Mouse (Mus musculus) liver, embryonic 12.5 days (tissue): ENCODE measurements around the gene Ptprg. TPM values are rescaled to one million over a fixed set of nuclear protein-coding genes. Genes with fewer than 3 reads are reported as not detected.
A peak's percentile ranks its signal among the peaks of the same experiment; 100 is the strongest.

Experiments
- ATAC-seq: fragments of 200-750 bp; cut with Nextera tagmentation; 2 replicates; pipeline ENCODE4 v1.8.0; 2017; ENCODE audit warnings: moderate number of reproducible peaks, mild to moderate bottlenecking, moderate library complexity
- H3K27ac ChIP-seq: fragments of 300-500 bp; sonication (generic); 2 replicates; pipeline ENCODE4 v1.5.1; 2016; ENCODE audit warnings: mild to moderate bottlenecking
- H3K27me3 ChIP-seq: fragments of 300-500 bp; sonication (generic); replicated peaks from 2 replicates; pipeline ENCODE4 v1.6.1; 2016; ENCODE audit warnings: mild to moderate bottlenecking, moderate library complexity
- H3K36me3 ChIP-seq: fragments of 300-500 bp; sonication (generic); 2 replicates; pipeline ENCODE4 v1.6.1; 2016; ENCODE audit warnings: mild to moderate bottlenecking, moderate library complexity
- H3K4me1 ChIP-seq: fragments of 300-500 bp; sonication (generic); 2 replicates; pipeline ENCODE4 v1.6.1; 2016
- H3K4me2 ChIP-seq: fragments of 300-500 bp; sonication (generic); 2 replicates; pipeline ENCODE4 v1.6.1; 2016; ENCODE audit warnings: mild to moderate bottlenecking, moderate library complexity
- H3K4me3 ChIP-seq: fragments of 300-500 bp; sonication (generic); 2 replicates; pipeline ENCODE4 v1.5.1; 2016; ENCODE audit warnings: mild to moderate bottlenecking, moderate library complexity
- H3K9ac ChIP-seq: fragments of 300-500 bp; sonication (generic); 2 replicates; pipeline ENCODE4 v1.6.1; 2016; ENCODE audit warnings: mild to moderate bottlenecking, moderate library complexity
- H3K9me3 ChIP-seq: fragments of 300-500 bp; sonication (generic); replicated peaks from 2 replicates; pipeline ENCODE4 v1.6.1; 2016; ENCODE audit warnings: mild to moderate bottlenecking, moderate library complexity
- WGBS: fragments of 180-500 bp; shearing (Covaris S2); methylation state at CpG from one replicate; pipeline ENCODE4 v1.1.7; 2016; ENCODE audit not compliant: insufficient replicate concordance; 5-methylcytosine and 5-hydroxymethylcytosine counted together
- polyA plus RNA-seq: library from polyadenylated mRNA; unstranded; fragments of >200 nt; fragmentation: Nextera tagmentation; extraction: Ambion mirVana; gene quantifications from 2 replicates; pipeline ENCODE4 v1.2.1, GENCODE M21; 2016

Gene Ptprg
- polyA plus RNA-seq, 1 experiment from 2014 or later, result 4.8 TPM

GRCm38 (mm10) chr14:12084076-12084475 lies 530.7 kb downstream of the Ptprg start:
- 66% methylated on average over 4 of the region's 4 CpGs for WGBS
- no peaks in the 10 kb centered on the region for H3K9me3 ChIP-seq
- H3K27me3 ChIP-seq, result no peaks in the 10 kb centered on the region
- no peak for ATAC-seq
- no peak overlapping the region for H3K27ac ChIP-seq
- no peaks in the 10 kb centered on the region for H3K4me1 ChIP-seq
- H3K4me3 ChIP-seq, result no peak overlapping the region
- H3K9ac ChIP-seq, result no peak overlapping the region
- no peaks in the 10 kb centered on the region for H3K36me3 ChIP-seq
- no peak overlapping the region for H3K4me2 ChIP-seq

GRCm38 (mm10) chr14:12085078-12085477 lies 531.7 kb downstream of the Ptprg start:
- no peaks in the 10 kb centered on the region for H3K27me3 ChIP-seq
- no peak overlapping the region for H3K4me3 ChIP-seq
- H3K36me3 ChIP-seq, result no peaks in the 10 kb centered on the region
- ATAC-seq, result no peak
- H3K4me2 ChIP-seq, result no peak overlapping the region
- no peaks in the 10 kb centered on the region for H3K9me3 ChIP-seq
- no peaks in the 10 kb centered on the region for H3K4me1 ChIP-seq
- no peak overlapping the region for H3K27ac ChIP-seq
- WGBS, result 57% methylated on average over 4 of the region's 4 CpGs
- H3K9ac ChIP-seq, result no peak overlapping the region

- Histone ChIP-seq H3K4me1 (no peaks in the 10 kb centered on the region), H3K4me3 (no peak overlapping the region), H3K27me3 (no peaks in the 10 kb centered on the region), H3K9ac (no peak overlapping the region), H3K27ac (no peak overlapping the region), H3K9me3 (no peaks in the 10 kb centered on the region), H3K4me2 (no peak overlapping the region), H3K36me3 (no peaks in the 10 kb centered on the region)
- ATAC-seq, result no peak
- 63% methylated on average over 5 of the region's 5 CpGs for WGBS
These were observed 532.8 kb downstream of the Ptprg start for GRCm38 (mm10) chr14:12086167-12086566.

GRCm38 (mm10) chr14:12089954-12090353 lies 536.6 kb downstream of the Ptprg start:
- no peak overlapping the region for H3K9ac ChIP-seq
- no peak overlapping the region for H3K4me2 ChIP-seq
- H3K4me3 ChIP-seq, result no peak overlapping the region
- ATAC-seq, result no peak
- no peaks in the 10 kb centered on the region for H3K9me3 ChIP-seq
- no peaks in the 10 kb centered on the region for H3K4me1 ChIP-seq
- H3K27me3 ChIP-seq, result no peaks in the 10 kb centered on the region
- H3K27ac ChIP-seq, result no peak overlapping the region
- H3K36me3 ChIP-seq, result no peaks in the 10 kb centered on the region

- Histone ChIP-seq H3K4me2 (no peak overlapping the region), H3K4me1 (no peaks in the 10 kb centered on the region), H3K9ac (no peak overlapping the region), H3K4me3 (no peak overlapping the region), H3K27ac (no peak overlapping the region), H3K36me3 (no peaks in the 10 kb centered on the region), H3K9me3 (no peaks in the 10 kb centered on the region), H3K27me3 (no peaks in the 10 kb centered on the region)
- ATAC-seq, result no peak
- WGBS, result 58% methylated on average over 3 of the region's 3 CpGs
These were observed 538.4 kb downstream of the Ptprg start for GRCm38 (mm10) chr14:12091730-12092129.

DNA sequence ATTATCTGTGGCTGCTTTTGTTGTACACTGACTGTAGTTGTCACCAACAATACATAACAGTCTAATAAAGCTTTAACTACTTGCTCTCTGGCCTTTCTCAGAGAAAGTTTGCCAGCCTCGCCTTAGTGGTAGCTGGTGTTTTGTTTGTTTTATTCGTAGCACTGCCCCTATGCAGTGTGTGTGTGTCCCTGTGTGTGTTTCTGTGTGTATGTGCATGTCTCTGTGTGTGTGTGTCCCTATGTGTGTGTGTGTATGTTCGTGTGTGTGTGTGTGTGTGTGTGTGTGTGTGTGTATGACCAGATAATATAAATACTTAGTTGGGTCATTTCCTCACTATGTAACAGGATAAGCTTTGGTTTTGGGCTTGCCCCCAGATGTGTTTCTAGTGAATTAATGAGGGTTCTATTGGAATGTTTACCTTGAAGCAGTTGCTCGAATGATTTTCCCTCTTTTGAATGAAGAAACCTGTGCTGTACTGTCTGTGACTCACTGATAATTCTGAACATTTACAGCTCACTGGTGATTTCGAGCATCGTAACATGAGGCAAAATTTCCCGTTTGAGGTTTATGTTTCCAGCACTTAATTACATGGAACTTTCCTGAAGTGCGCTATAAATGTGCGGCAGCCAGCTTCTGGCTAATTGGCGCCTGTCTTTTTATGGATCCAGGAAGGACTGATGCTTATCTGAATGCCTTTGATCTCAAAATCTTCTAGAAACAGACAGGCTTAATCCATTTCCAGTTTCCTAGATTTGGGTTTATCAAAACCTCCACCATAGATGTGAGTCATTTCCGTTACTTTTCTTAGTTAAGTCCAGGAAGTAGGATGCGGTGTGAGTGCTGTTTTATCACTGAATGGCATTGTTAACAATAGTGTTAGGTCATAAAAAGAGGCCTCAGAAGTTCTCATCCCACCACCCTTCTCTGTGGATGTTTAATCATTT lies 546.3 kb downstream of the Ptprg start:
- no peak for ATAC-seq
- WGBS, result 24% methylated on average over 12 of the region's 12 CpGs
- no peaks in the 10 kb centered on the region for H3K36me3 ChIP-seq

GRCm38 (mm10) chr14:12102389-12103325 lies 549.3 kb downstream of the Ptprg start:
- Histone ChIP-seq H3K9me3 (no peaks in the 10 kb centered on the region), H3K27ac (0 out of 2 replicates have a peak overlapping the region, but pooled peaks have one; percentile 25), H3K4me2 (no peak overlapping the region), H3K4me1 (peaks cover 4% of the 10 kb centered on the region; the same call in 1 of the 2 replicates), H3K36me3 (no peaks in the 10 kb centered on the region), H3K9ac (no peak overlapping the region), H3K4me3 (no peak overlapping the region), H3K27me3 (no peaks in the 10 kb centered on the region)
- ATAC-seq, result 0 out of 2 replicates have a peak, but pooled peaks have one; percentile 18
- 58% methylated on average over 11 of the region's 11 CpGs for WGBS

More for the DNA sequence above, 546.3 kb downstream of the Ptprg start:
- Histone ChIP-seq H3K27me3 (no peaks in the 10 kb centered on the region), H3K9ac (no peak overlapping the region), H3K4me3 (no peak overlapping the region), H3K4me1 (peaks cover 4% of the 10 kb centered on the region; the same call in 1 of the 2 replicates), H3K9me3 (no peaks in the 10 kb centered on the region), H3K27ac (no peak overlapping the region), H3K4me2 (no peak overlapping the region)

- Histone ChIP-seq H3K36me3 (no peaks in the 10 kb centered on the region), H3K4me3 (no peak overlapping the region), H3K9me3 (no peaks in the 10 kb centered on the region), H3K27ac (peak overlapping the region; percentile 66), H3K27me3 (no peaks in the 10 kb centered on the region), H3K4me1 (0 out of 2 replicates have a peak, but pooled peaks cover under 1% of the 10 kb centered on the region), H3K4me2 (no peak overlapping the region), H3K9ac (no peak overlapping the region)
- 67% methylated on average over 12 of the region's 12 CpGs for WGBS
- peak; percentile 61; the same call in 1 of the 2 replicates for ATAC-seq
These were observed 551.2 kb downstream of the Ptprg start for GRCm38 (mm10) chr14:12104297-12105155.

DNA sequence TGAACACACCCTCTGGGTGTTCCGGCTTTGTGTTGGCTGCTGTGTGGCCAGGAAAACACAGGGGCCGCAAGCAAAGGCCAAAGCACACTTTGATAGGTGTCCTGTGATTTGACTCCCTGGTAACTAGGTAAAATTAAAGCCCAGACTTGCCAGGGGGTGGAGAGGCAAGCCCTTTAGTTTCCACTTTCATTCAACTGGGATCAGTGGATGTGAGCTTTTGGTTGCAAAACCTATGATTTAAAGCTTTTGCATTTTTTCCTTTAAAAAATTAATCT lies 551.8 kb downstream of the Ptprg start:
- no peaks in the 10 kb centered on the region for H3K4me1 ChIP-seq

GRCm38 (mm10) chr14:12105593-12105992 lies 552.3 kb downstream of the Ptprg start:
- Histone ChIP-seq H3K27me3 (no peaks in the 10 kb centered on the region), H3K27ac (no peak overlapping the region), H3K4me1 (no peaks in the 10 kb centered on the region), H3K9ac (no peak overlapping the region), H3K36me3 (no peaks in the 10 kb centered on the region), H3K4me2 (no peak overlapping the region), H3K9me3 (no peaks in the 10 kb centered on the region), H3K4me3 (no peak overlapping the region)
- ATAC-seq, result no peak
- 58% methylated on average over 3 of the region's 3 CpGs for WGBS

More for the DNA sequence above, 551.8 kb downstream of the Ptprg start:
- WGBS, result 79% methylated on average over 2 of the region's 2 CpGs
- Histone ChIP-seq H3K27me3 (no peaks in the 10 kb centered on the region), H3K36me3 (no peaks in the 10 kb centered on the region), H3K4me2 (no peak overlapping the region), H3K27ac (peak overlapping the region; percentile 66), H3K9me3 (no peaks in the 10 kb centered on the region), H3K9ac (no peak overlapping the region), H3K4me3 (no peak overlapping the region)
- no peak for ATAC-seq

DNA sequence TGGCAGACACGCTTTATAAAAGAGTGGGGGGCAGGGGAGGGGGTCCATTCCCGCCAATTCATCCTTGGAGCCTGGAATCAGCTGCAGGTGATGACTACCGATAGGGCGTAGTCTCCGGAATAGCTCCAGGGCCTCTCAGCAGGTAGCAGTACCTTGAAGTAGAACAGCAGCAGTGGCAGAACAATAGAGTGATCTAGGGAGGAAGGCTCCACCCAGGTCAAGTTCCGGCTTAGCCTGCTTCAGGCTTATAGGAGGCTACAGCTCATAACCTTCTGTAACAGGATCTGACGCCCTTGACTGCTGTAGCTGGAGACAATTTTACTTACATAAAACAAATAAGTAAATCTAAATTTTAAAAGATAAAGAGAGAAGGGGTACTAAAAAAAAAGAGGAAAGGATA lies 554.1 kb downstream of the Ptprg start:
- 61% methylated on average over 7 of the region's 7 CpGs for WGBS
- no peaks in the 10 kb centered on the region for H3K9me3 ChIP-seq
- H3K27ac ChIP-seq, result no peak overlapping the region
- H3K27me3 ChIP-seq, result no peaks in the 10 kb centered on the region
- H3K36me3 ChIP-seq, result no peaks in the 10 kb centered on the region
- no peak overlapping the region for H3K4me2 ChIP-seq
- no peak for ATAC-seq
- H3K4me1 ChIP-seq, result no peaks in the 10 kb centered on the region
- H3K9ac ChIP-seq, result no peak overlapping the region
- H3K4me3 ChIP-seq, result no peak overlapping the region
